Mouse (Mus musculus) forebrain, postnatal 0 days (tissue): ENCODE results near the gene Ifna14. TPM values are rescaled to one million over a fixed set of nuclear protein-coding genes. Genes with fewer than 3 reads are reported as not detected.

ENCODE experiments used
- ATAC-seq: fragments of 200-750 bp; cut with Nextera tagmentation; 2 replicates; pipeline ENCODE4 v1.8.0; 2017; ENCODE audit warnings: mild to moderate bottlenecking, moderate library complexity
- DNase-seq: peaks from one replicate; pipeline ENCODE4 v3.0.0-alpha.2; 2015
- H3K27ac ChIP-seq: fragments of 300-500 bp; sonication (generic); 2 replicates; pipeline ENCODE4 v1.5.1; 2014; ENCODE audit warnings: low read depth, mild to moderate bottlenecking, antibody characterized with exemption, low read length, moderate library complexity, mixed read lengths
- H3K27me3 ChIP-seq: fragments of 300-500 bp; sonication (generic); 2 replicates; pipeline ENCODE4 v1.6.1; 2014; ENCODE audit warnings: mild to moderate bottlenecking, low read length, mixed read lengths; ENCODE audit not compliant: insufficient read depth
- H3K36me3 ChIP-seq: fragments of 300-500 bp; sonication (generic); 2 replicates; pipeline ENCODE4 v1.6.1; 2014; ENCODE audit warnings: mild to moderate bottlenecking, moderate library complexity; ENCODE audit not compliant: insufficient read depth
- H3K4me1 ChIP-seq: fragments of 300-500 bp; sonication (generic); 2 replicates; pipeline ENCODE4 v1.6.1; 2014; ENCODE audit warnings: antibody characterized with exemption; ENCODE audit not compliant: insufficient read depth
- H3K4me2 ChIP-seq: fragments of 300-500 bp; sonication (generic); 2 replicates; pipeline ENCODE4 v1.6.1; 2014; ENCODE audit warnings: low read depth, mild to moderate bottlenecking, moderate library complexity
- H3K4me3 ChIP-seq: fragments of 300-500 bp; sonication (generic); 2 replicates; pipeline ENCODE4 v1.5.1; 2014; ENCODE audit warnings: low read depth, low read length, mixed read lengths
- H3K9ac ChIP-seq: fragments of 300-500 bp; sonication (generic); 2 replicates; pipeline ENCODE4 v1.6.1; 2014; ENCODE audit warnings: mild to moderate bottlenecking
- H3K9me3 ChIP-seq: fragments of 300-500 bp; sonication (generic); 2 replicates; pipeline ENCODE4 v1.6.1; 2016; ENCODE audit warnings: low read length
- CTCF ChIP-seq: sonication (generic); IDR thresholded peaks from 2 replicates; pipeline ENCODE4 v1.5.1; 2016; ENCODE audit warnings: antibody characterized with exemption, control low read depth, low read depth
- WGBS: fragments of 180-500 bp; shearing (Covaris S2); extraction: QIAGEN DNeasy Blood & Tissue Kit; methylation state at CpG from one replicate; pipeline ENCODE4 v1.1.7; 2014; 5-methylcytosine and 5-hydroxymethylcytosine counted together
- polyA plus RNA-seq: library from polyadenylated mRNA; unstranded; fragments of >200 nt; fragmentation: Nextera tagmentation; extraction: Ambion mirVana; gene quantifications from 2 replicates; pipeline ENCODE4 v1.2.1, GENCODE M21; 2015
- total RNA-seq: library from RNA; depleted of rRNA; stranded (reverse); fragments of >200 nt; gene quantifications from 2 replicates; pipeline ENCODE4 v1.2.3, GENCODE M21; 2014; rRNA removed

The Ifna14 gene
- total and polyA plus RNA-seq, 2 experiments from 2014 or later, result not detected

DNA sequence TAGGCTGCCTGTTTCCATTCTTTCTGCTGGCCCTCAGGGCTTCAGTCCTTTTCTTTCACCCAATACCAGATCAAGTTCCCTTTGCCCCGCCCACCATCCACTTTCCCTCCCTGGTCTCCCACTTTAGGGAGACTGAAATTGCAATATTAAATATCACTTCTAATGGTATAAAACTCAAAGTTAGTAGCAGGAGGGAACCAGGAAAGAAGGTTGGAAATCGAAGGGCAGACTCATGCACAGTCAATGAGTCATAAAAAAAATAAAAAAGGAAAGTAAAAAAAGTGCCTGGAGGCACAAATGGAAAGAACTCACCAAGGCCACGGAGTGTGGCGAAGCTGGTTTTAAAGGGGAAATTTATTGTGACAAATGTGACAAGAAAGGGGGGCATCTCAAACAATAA lies 41.3 kb downstream of the Ifna14 start:
- Histone ChIP-seq H3K9me3 (no peaks in the 10 kb centered on the region), H3K27ac (no peak overlapping the region), H3K4me3 (no peak overlapping the region), H3K4me2 (no peak overlapping the region), H3K9ac (no peak overlapping the region), H3K4me1 (no peaks in the 10 kb centered on the region), H3K27me3 (no peaks in the 10 kb centered on the region), H3K36me3 (no peaks in the 10 kb centered on the region)
- no peak for ATAC-seq
- DNase-seq, result no peak
- WGBS, result 73% methylated on average over 4 of the region's 4 CpGs
- no peak for TF ChIP-seq CTCF

DNA sequence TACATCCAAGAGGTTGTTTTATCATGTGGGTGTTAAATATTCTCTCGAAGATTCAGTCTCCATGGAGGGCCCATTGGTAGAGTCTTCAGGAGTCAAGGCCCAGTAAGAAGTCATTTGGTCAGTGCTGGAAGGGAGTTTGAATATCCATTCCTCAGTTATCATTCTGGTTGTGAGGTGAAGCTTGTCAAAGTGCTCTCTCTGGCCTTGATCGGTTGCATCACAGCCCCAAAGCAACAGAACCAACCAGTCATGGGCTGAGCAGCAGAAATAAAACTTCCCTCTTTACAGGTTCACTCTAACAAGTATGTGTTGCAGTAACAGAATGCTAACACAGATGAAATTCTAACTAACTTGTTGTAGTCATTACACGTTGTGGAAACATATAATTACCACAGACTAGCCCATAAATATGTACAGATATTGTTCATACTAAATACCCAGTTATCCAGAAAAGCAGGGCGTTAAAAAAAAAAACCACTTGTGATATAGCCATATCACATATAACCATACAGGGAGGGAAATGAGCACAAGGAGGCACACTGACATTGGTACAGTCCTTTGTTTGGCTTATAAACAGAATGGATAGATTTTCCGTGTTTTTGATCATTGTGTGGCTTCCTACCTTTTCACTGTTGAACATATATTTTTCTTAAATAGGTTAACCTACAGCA lies 45.1 kb downstream of the Ifna14 start:
- Histone ChIP-seq H3K27ac (no peak overlapping the region), H3K4me2 (no peak overlapping the region), H3K9ac (no peak overlapping the region), H3K9me3 (no peaks in the 10 kb centered on the region), H3K27me3 (no peaks in the 10 kb centered on the region), H3K4me3 (no peak overlapping the region), H3K36me3 (no peaks in the 10 kb centered on the region), H3K4me1 (no peaks in the 10 kb centered on the region)
- DNase-seq (no peak), ATAC-seq (no peak)
- WGBS, result 90% methylated on average over 5 of the region's 5 CpGs
- no peak for TF ChIP-seq CTCF

DNA sequence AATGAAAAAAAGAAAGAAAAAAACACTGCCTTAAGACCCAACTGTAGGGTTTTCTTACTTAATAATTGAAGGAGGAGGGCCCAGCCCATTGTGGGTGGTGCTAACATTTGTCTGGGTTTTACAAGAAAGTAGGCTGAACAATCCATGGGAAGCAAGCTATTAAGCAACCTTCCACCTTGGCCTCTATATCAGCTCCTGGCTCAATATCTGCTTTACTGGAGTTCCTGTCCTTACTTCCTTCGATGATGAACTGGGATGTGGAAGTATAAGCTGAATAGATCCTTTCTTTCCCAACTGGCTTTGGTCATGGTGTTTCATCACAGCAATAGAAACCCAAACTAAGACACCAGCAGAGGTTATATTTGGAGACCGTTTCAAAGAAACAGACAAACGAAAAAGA lies 46.2 kb downstream of the Ifna14 start:
- no peaks in the 10 kb centered on the region for H3K36me3 ChIP-seq
- no peak overlapping the region for H3K4me2 ChIP-seq
- no peak overlapping the region for H3K4me3 ChIP-seq
- 83% methylated on average over 3 of the region's 3 CpGs for WGBS
- DNase-seq (no peak), ATAC-seq (no peak)
- no peaks in the 10 kb centered on the region for H3K9me3 ChIP-seq
- no peaks in the 10 kb centered on the region for H3K4me1 ChIP-seq
- no peaks in the 10 kb centered on the region for H3K27me3 ChIP-seq
- no peak overlapping the region for H3K27ac ChIP-seq
- no peak for TF ChIP-seq CTCF
- H3K9ac ChIP-seq, result no peak overlapping the region

DNA sequence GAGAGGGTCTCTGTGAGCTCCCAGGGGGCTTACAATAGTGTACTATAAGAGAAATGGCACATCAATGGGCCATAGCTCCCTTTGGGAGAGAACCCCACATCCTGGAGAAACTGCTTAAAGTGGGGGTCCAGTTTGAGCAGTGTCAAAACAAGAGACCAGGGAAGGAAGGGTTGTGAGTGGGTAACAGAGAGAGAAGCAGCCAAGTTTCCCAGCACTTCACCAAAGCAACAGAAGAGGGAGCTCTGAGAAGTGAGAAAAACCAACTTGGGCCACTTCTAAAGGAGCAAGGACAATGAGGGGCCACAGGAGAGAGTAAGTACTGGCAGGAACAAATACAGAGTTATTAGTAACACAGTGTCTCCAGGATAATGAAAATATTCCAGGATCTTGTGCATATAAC lies 48.4 kb downstream of the Ifna14 start:
- no peak overlapping the region for H3K27ac ChIP-seq
- no peak overlapping the region for H3K4me2 ChIP-seq
- no peaks in the 10 kb centered on the region for H3K9me3 ChIP-seq
- peak; percentile 25; the same call in 1 of the 2 replicates for TF ChIP-seq CTCF
- H3K9ac ChIP-seq, result no peak overlapping the region
- H3K4me1 ChIP-seq, result no peaks in the 10 kb centered on the region
- H3K27me3 ChIP-seq, result no peaks in the 10 kb centered on the region
- ATAC-seq (no peak), DNase-seq (no peak)
- H3K36me3 ChIP-seq, result no peaks in the 10 kb centered on the region
- H3K4me3 ChIP-seq, result no peak overlapping the region

DNA sequence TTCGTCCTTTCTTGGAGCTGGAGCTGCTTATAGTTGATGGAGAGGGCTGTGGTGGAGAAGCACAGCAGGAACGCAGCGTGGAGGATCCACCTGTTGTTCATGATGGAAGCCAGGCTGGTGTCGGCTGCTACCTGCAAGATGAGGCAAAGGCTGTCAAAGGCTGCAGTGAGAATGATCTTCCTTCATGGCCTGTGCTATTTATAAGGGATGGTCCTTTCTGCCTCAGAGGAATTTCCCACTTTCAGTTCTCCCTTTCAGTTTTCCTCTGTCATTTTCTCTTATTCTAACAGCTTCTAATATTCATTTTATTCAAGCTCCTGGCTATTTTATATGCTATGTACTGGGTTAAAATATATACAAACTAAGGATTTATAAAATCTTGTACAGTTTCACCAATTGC lies 48.9 kb downstream of the Ifna14 start, which contains the start of gene Ifnb1:
Gene Ifnb1, minus strand, starts transcription at position 101 of the 400 bp plus-strand sequence.
- Histone ChIP-seq H3K9me3 (no peaks in the 10 kb centered on the region), H3K4me2 (no peak within 1 kb of the TSS), H3K27me3 (no peaks in the 10 kb centered on the region), H3K27ac (no peak within 1 kb of the TSS), H3K36me3 (no peaks in the 10 kb centered on the region), H3K4me3 (no peak within 1 kb of the TSS), H3K4me1 (no peaks in the 10 kb centered on the region), H3K9ac (no peak within 1 kb of the TSS)
- WGBS, result 95% methylated on average over 4 of the region's 4 CpGs
- DNase-seq, result no peak
- no peak for ATAC-seq
- TF ChIP-seq CTCF, result no peak

Other genes with a start within 250 kb of the Ifna14 start
- 3.8 and 4.2 TPM in 2 replicates for gene Hacd4, start 132.9 kb downstream of the Ifna14 start, total RNA-seq
- 3.7 and 4.2 TPM in 2 replicates for gene Hacd4, start 132.9 kb downstream of the Ifna14 start, polyA plus RNA-seq
- gene Ifnb1, start 49.0 kb downstream of the Ifna14 start, total RNA-seq, result not detected in 2 replicates
- not detected in 2 replicates for gene Ifnb1, start 49.0 kb downstream of the Ifna14 start, polyA plus RNA-seq
- gene Ifna15, start 13.6 kb downstream of the Ifna14 start, total RNA-seq, result not detected in 2 replicates
- gene Ifna15, start 13.6 kb downstream of the Ifna14 start, polyA plus RNA-seq, result not detected in 2 replicates
- not detected in 2 replicates for gene Ifna9, start 20.6 kb upstream of the Ifna14 start, total RNA-seq
- not detected in 2 replicates for gene Ifna9, start 20.6 kb upstream of the Ifna14 start, polyA plus RNA-seq
- gene Ifna12, start 31.6 kb upstream of the Ifna14 start, total RNA-seq, result not detected in 2 replicates
- not detected in 2 replicates for gene Ifna12, start 31.6 kb upstream of the Ifna14 start, polyA plus RNA-seq
- gene C87499, start 62.6 kb upstream of the Ifna14 start, total RNA-seq, result not detected in 2 replicates
- not detected in 2 replicates for gene C87499, start 62.6 kb upstream of the Ifna14 start, polyA plus RNA-seq
- not detected in 2 replicates for gene Ifna13, start 72.7 kb upstream of the Ifna14 start, total RNA-seq
- not detected in 2 replicates for gene Ifna13, start 72.7 kb upstream of the Ifna14 start, polyA plus RNA-seq
- not detected in 2 replicates for gene Ifna16, start 105.1 kb upstream of the Ifna14 start, total RNA-seq
- not detected in 2 replicates for gene Ifna16, start 105.1 kb upstream of the Ifna14 start, polyA plus RNA-seq
- not detected in 2 replicates for gene Ifna2, start 112.1 kb upstream of the Ifna14 start, total RNA-seq
- not detected in 2 replicates for gene Ifna2, start 112.1 kb upstream of the Ifna14 start, polyA plus RNA-seq
- not detected in 2 replicates for gene Ifnab, start 119.6 kb upstream of the Ifna14 start, total RNA-seq
- gene Ifnab, start 119.6 kb upstream of the Ifna14 start, polyA plus RNA-seq, result not detected in 2 replicates
- gene Gm26566, start 150.0 kb upstream of the Ifna14 start, total RNA-seq, result 1.2 and 2.9 TPM in 2 replicates
- 0.84 and 1.1 TPM in 2 replicates for gene Gm26566, start 150.0 kb upstream of the Ifna14 start, polyA plus RNA-seq
- gene Klhl9, start 150.7 kb upstream of the Ifna14 start, total RNA-seq, result 171 and 176 TPM in 2 replicates
- 65.8 and 78.1 TPM in 2 replicates for gene Klhl9, start 150.7 kb upstream of the Ifna14 start, polyA plus RNA-seq
- not detected in 2 replicates for gene Gm13271, start 183.1 kb upstream of the Ifna14 start, total RNA-seq
- gene Gm13271, start 183.1 kb upstream of the Ifna14 start, polyA plus RNA-seq, result not detected in 2 replicates
- gene Gm13283, start 188.3 kb upstream of the Ifna14 start, total RNA-seq, result not detected in 2 replicates
- not detected in 2 replicates for gene Gm13283, start 188.3 kb upstream of the Ifna14 start, polyA plus RNA-seq
- gene Gm13290, start 202.0 kb upstream of the Ifna14 start, total RNA-seq, result not detected in 2 replicates
- not detected in 2 replicates for gene Gm13290, start 202.0 kb upstream of the Ifna14 start, polyA plus RNA-seq
- not detected in 2 replicates for gene Gm13289, start 205.1 kb upstream of the Ifna14 start, total RNA-seq
- not detected in 2 replicates for gene Gm13289, start 205.1 kb upstream of the Ifna14 start, polyA plus RNA-seq
- gene Gm13272, start 208.1 kb upstream of the Ifna14 start, total RNA-seq, result not detected in 2 replicates
- not detected in 2 replicates for gene Gm13272, start 208.1 kb upstream of the Ifna14 start, polyA plus RNA-seq
- 0.33 TPM in 1 of 2 replicates, not detected in the other for gene Ifnz, start 210.3 kb upstream of the Ifna14 start, total RNA-seq
- gene Ifnz, start 210.3 kb upstream of the Ifna14 start, polyA plus RNA-seq, result not detected in 2 replicates
- gene Gm13276, start 213.9 kb upstream of the Ifna14 start, total RNA-seq, result not detected in 2 replicates
- not detected in 2 replicates for gene Gm13276, start 213.9 kb upstream of the Ifna14 start, polyA plus RNA-seq
- not detected in 2 replicates for gene Gm13277, start 216.8 kb upstream of the Ifna14 start, total RNA-seq
- not detected in 2 replicates for gene Gm13277, start 216.8 kb upstream of the Ifna14 start, polyA plus RNA-seq
- gene Gm13278, start 219.8 kb upstream of the Ifna14 start, total RNA-seq, result not detected in 2 replicates
- not detected in 2 replicates for gene Gm13278, start 219.8 kb upstream of the Ifna14 start, polyA plus RNA-seq
- gene Gm13275, start 222.7 kb upstream of the Ifna14 start, total RNA-seq, result not detected in 2 replicates
- not detected in 2 replicates for gene Gm13275, start 222.7 kb upstream of the Ifna14 start, polyA plus RNA-seq
- not detected in 2 replicates for gene Gm13279, start 225.6 kb upstream of the Ifna14 start, total RNA-seq
- gene Gm13279, start 225.6 kb upstream of the Ifna14 start, polyA plus RNA-seq, result not detected in 2 replicates
- not detected in 2 replicates for gene Gm13285, start 227.9 kb upstream of the Ifna14 start, total RNA-seq
- not detected in 2 replicates for gene Gm13285, start 227.9 kb upstream of the Ifna14 start, polyA plus RNA-seq
- gene Gm13287, start 231.5 kb upstream of the Ifna14 start, total RNA-seq, result not detected in 2 replicates
- not detected in 2 replicates for gene Gm13287, start 231.5 kb upstream of the Ifna14 start, polyA plus RNA-seq
- gene Gm13288, start 233.7 kb upstream of the Ifna14 start, total RNA-seq, result not detected in 2 replicates
- not detected in 2 replicates for gene Gm13288, start 233.7 kb upstream of the Ifna14 start, polyA plus RNA-seq
- gene Ifna7, start 244.4 kb upstream of the Ifna14 start, total RNA-seq, result not detected in 2 replicates
- gene Ifna7, start 244.4 kb upstream of the Ifna14 start, polyA plus RNA-seq, result not detected in 2 replicates
- not detected in 2 replicates for gene Ifna11, start 248.2 kb upstream of the Ifna14 start, total RNA-seq
- gene Ifna11, start 248.2 kb upstream of the Ifna14 start, polyA plus RNA-seq, result not detected in 2 replicates